Mouse (Mus musculus) neural tube, embryonic 11.5 days (tissue): Measurements from ENCODE around the gene Syt15. TPM values are rescaled to one million over a fixed set of nuclear protein-coding genes. Genes with fewer than 3 reads are reported as not detected.

Experiments used
- ATAC-seq: fragments of 200-750 bp; cut with Nextera tagmentation; 2 replicates; pipeline ENCODE4 v1.8.0; 2017; ENCODE audit warnings: moderate number of reproducible peaks, mild to moderate bottlenecking, moderate TSS enrichment, moderate library complexity; ENCODE audit not compliant: insufficient read depth, low FRiP score, low TSS enrichment
- DNase-seq: peaks from one replicate; pipeline ENCODE4 v3.0.0-alpha.2; 2015; ENCODE audit warnings: low spot score
- H3K27ac ChIP-seq: fragments of 300-500 bp; sonication (generic); 2 replicates; pipeline ENCODE4 v1.5.1; 2014; ENCODE audit warnings: low read depth, mild to moderate bottlenecking, low read length
- H3K27me3 ChIP-seq: fragments of 300-500 bp; sonication (generic); 2 replicates; pipeline ENCODE4 v1.6.1; 2014; ENCODE audit warnings: mild to moderate bottlenecking, low read length, mixed read lengths; ENCODE audit not compliant: control insufficient read depth, insufficient read depth
- H3K36me3 ChIP-seq: fragments of 300-500 bp; sonication (generic); 2 replicates; pipeline ENCODE4 v1.6.1; 2014; ENCODE audit warnings: mild to moderate bottlenecking, low read length, moderate library complexity, mixed read lengths; ENCODE audit not compliant: control insufficient read depth, insufficient read depth
- H3K4me1 ChIP-seq: fragments of 300-500 bp; sonication (generic); 2 replicates; pipeline ENCODE4 v1.6.1; 2014; ENCODE audit warnings: low read length, mixed read lengths; ENCODE audit not compliant: control insufficient read depth, insufficient read depth
- H3K4me2 ChIP-seq: fragments of 300-500 bp; sonication (generic); 2 replicates; pipeline ENCODE4 v1.6.1; 2014; ENCODE audit warnings: low read depth, mild to moderate bottlenecking, moderate library complexity
- H3K4me3 ChIP-seq: fragments of 300-500 bp; sonication (generic); 2 replicates; pipeline ENCODE4 v1.5.1; 2014; ENCODE audit warnings: low read depth, low read length
- H3K9ac ChIP-seq: fragments of 300-500 bp; sonication (generic); 2 replicates; pipeline ENCODE4 v1.6.1; 2014; ENCODE audit warnings: mild to moderate bottlenecking, low read length
- H3K9me3 ChIP-seq: fragments of 300-500 bp; sonication (generic); 2 replicates; pipeline ENCODE4 v1.6.1; 2016; ENCODE audit warnings: low read length; ENCODE audit not compliant: control insufficient read depth
- WGBS: fragments of 180-500 bp; shearing (Covaris S2); extraction: QIAGEN DNeasy Blood & Tissue Kit; methylation state at CpG from one replicate; pipeline ENCODE4 v1.1.7; 2014; 5-methylcytosine and 5-hydroxymethylcytosine counted together
- polyA plus RNA-seq: library from polyadenylated mRNA; unstranded; fragments of >200 nt; fragmentation: Nextera tagmentation; extraction: Ambion mirVana; gene quantifications from 2 replicates; pipeline ENCODE4 v1.2.1, GENCODE M21; 2014

Gene Syt15
- polyA plus RNA-seq, 1 experiment from 2014 or later: 0.12 TPM

- H3K4me1 ChIP-seq: no peaks in the 10 kb centered on the region
- no peaks in the 10 kb centered on the region for H3K36me3 ChIP-seq
- DNase-seq: no peak
- no peak for ATAC-seq
- H3K9me3 ChIP-seq: no peaks in the 10 kb centered on the region
- WGBS: 69% methylated on average over 5 of the region's 5 CpGs
- no peak overlapping the region for H3K4me3 ChIP-seq
- no peak overlapping the region for H3K4me2 ChIP-seq
- H3K9ac ChIP-seq: no peak overlapping the region
- H3K27ac ChIP-seq: no peak overlapping the region
- H3K27me3 ChIP-seq: peaks cover 16% of the 10 kb centered on the region
These were observed 1.0 kb downstream of the Syt15 start for GRCm38 (mm10) chr14:34220426-34220825.

DNA sequence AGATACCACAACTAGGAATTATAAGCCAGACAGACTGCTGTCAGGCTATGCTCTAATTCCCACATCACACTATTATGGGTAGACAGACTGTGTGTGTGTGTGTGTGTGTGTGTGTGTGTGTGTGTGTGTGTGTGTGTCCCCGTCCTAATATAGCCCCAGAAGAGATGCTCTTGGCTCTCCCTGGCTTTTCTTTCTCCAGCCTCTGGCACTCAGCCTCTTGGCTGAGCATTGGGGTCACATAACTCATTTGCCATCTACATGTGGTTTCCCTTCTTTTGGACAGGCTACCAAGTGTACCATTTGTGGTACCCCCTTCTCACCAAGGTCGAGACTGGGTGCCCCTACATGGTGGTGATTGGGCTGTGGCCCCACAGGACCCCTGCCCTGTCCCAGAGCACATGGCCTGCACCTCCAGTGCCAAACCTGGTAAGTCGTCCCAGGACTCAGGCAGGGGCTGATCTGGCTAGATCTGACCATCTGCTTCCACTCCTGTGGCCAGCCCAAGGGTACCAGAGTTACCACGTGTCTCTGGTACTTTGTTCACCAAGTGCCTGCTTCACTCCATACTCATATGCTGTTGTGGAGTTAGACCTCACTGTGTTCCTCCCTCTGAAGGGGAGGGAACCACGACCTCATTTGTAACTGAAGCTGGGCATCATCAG, 2.2 kb downstream of the Syt15 start:
- Histone ChIP-seq H3K4me3 (no peak overlapping the region), H3K9me3 (no peaks in the 10 kb centered on the region), H3K27me3 (peaks cover 16% of the 10 kb centered on the region), H3K36me3 (no peaks in the 10 kb centered on the region), H3K4me2 (no peak overlapping the region), H3K4me1 (no peaks in the 10 kb centered on the region), H3K27ac (no peak overlapping the region), H3K9ac (no peak overlapping the region)
- 69% methylated on average over 5 of the region's 5 CpGs for WGBS
- ATAC-seq: no peak
- DNase-seq: no peak

GRCm38 (mm10) chr14:34223362-34223898, 4.0 kb downstream of the Syt15 start:
- Histone ChIP-seq H3K4me3 (no peak overlapping the region), H3K27me3 (peaks cover 16% of the 10 kb centered on the region), H3K9ac (no peak overlapping the region), H3K4me2 (no peak overlapping the region), H3K4me1 (no peaks in the 10 kb centered on the region), H3K36me3 (no peaks in the 10 kb centered on the region), H3K27ac (no peak overlapping the region), H3K9me3 (no peaks in the 10 kb centered on the region)
- no peak for ATAC-seq
- WGBS: 68% methylated on average over 5 of the region's 5 CpGs
- DNase-seq: no peak

DNA sequence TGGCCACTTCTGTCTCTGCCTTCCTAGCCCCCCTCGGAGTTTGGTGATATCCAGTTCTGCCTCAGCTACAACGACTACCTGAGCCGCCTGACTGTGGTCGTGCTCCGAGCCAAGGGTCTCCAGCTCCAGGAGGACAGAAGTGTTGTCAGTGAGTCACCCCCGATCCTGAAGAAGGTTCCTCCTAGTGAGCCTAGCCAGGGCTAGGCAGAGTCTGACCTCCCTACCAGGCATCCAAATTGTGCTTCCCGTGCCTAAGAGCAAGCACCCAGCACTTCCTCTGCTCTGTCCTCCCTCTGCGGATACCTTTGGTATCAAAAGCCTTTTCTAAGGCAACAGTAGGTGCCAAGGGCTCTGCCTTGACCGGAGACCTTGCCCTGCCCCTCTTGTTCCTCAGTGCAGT, 6.6 kb downstream of the Syt15 start:
- no peaks in the 10 kb centered on the region for H3K36me3 ChIP-seq
- no peak for DNase-seq
- ATAC-seq: no peak
- no peak overlapping the region for H3K4me3 ChIP-seq
- H3K9ac ChIP-seq: no peak overlapping the region
- no peak overlapping the region for H3K4me2 ChIP-seq
- no peaks in the 10 kb centered on the region for H3K4me1 ChIP-seq
- H3K27ac ChIP-seq: no peak overlapping the region
- 89% methylated on average over 9 of the region's 9 CpGs for WGBS
- H3K9me3 ChIP-seq: no peaks in the 10 kb centered on the region
- no peaks in the 10 kb centered on the region for H3K27me3 ChIP-seq

DNA sequence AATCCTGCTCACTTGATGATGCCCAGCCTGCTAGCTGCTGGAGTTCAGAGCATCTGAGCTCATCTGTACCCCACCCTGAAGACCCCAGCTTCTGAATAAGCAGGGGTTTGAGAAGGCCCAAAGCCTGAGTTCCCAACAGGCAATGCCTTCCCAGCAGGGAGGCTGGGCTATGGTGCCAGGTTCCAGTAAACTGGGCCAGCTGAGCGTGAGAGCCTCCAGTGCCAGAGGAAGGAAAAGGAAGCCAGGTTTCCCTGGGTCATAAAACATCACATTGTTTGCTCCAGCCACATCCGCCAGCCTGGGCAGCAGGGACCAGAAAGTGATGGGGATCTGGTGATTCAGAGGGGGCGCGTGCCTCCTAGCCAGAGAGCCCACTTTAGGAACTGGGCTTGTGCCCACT, 7.2 kb downstream of the Syt15 start:
- no peaks in the 10 kb centered on the region for H3K27me3 ChIP-seq
- H3K4me1 ChIP-seq: no peaks in the 10 kb centered on the region
- WGBS: 72% methylated on average over 4 of the region's 4 CpGs
- no peak overlapping the region for H3K4me3 ChIP-seq
- no peak overlapping the region for H3K4me2 ChIP-seq
- no peaks in the 10 kb centered on the region for H3K36me3 ChIP-seq
- H3K9ac ChIP-seq: no peak overlapping the region
- no peak overlapping the region for H3K27ac ChIP-seq
- no peaks in the 10 kb centered on the region for H3K9me3 ChIP-seq
- DNase-seq (no peak), ATAC-seq (no peak)

GRCm38 (mm10) chr14:34227981-34228380, 8.6 kb downstream of the Syt15 start:
- no peak for ATAC-seq

GRCm38 (mm10) chr14:34228830-34229506, 9.6 kb downstream of the Syt15 start:
- no peak for ATAC-seq
- H3K4me2 ChIP-seq: no peak overlapping the region
- no peaks in the 10 kb centered on the region for H3K36me3 ChIP-seq
- H3K9me3 ChIP-seq: no peaks in the 10 kb centered on the region
- H3K4me1 ChIP-seq: no peaks in the 10 kb centered on the region
- H3K27me3 ChIP-seq: no peaks in the 10 kb centered on the region
- no peak overlapping the region for H3K4me3 ChIP-seq
- DNase-seq: no peak
- H3K9ac ChIP-seq: no peak overlapping the region
- H3K27ac ChIP-seq: no peak overlapping the region
- WGBS: 90% methylated on average over 10 of the region's 10 CpGs

More at GRCm38 (mm10) chr14:34227981-34228380, 8.6 kb downstream of the Syt15 start:
- Histone ChIP-seq H3K4me1 (no peaks in the 10 kb centered on the region), H3K27ac (no peak overlapping the region), H3K9me3 (no peaks in the 10 kb centered on the region), H3K36me3 (no peaks in the 10 kb centered on the region), H3K4me2 (no peak overlapping the region), H3K4me3 (no peak overlapping the region), H3K9ac (no peak overlapping the region), H3K27me3 (no peaks in the 10 kb centered on the region)
- WGBS: 82% methylated on average over 12 of the region's 12 CpGs
- no peak for DNase-seq

DNA sequence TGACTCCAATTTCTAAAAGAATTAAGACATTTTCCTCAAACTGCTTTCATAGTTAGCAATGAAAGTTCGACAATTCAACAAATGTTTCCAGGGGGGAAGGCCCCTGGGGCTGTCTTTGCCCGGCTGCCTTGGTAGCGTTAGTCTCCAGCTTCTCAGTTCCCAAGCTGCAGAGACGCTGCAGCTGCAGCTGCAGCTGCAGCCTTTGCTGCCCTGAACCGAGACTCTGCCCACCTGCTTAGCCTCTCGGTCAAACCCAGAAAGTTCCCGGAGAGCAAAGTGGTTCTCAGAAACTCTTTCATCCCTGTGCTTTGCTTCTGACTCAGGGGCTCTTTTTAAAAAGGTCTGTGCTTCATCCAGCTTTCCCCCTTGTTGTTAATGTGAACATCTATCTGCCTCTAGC, 12.9 kb downstream of the Syt15 start:
- Histone ChIP-seq H3K9ac (no peak overlapping the region), H3K27me3 (no peaks in the 10 kb centered on the region), H3K4me3 (no peak overlapping the region), H3K4me2 (no peak overlapping the region), H3K9me3 (no peaks in the 10 kb centered on the region), H3K36me3 (no peaks in the 10 kb centered on the region), H3K4me1 (no peaks in the 10 kb centered on the region), H3K27ac (no peak overlapping the region)
- DNase-seq: no peak
- ATAC-seq: no peak
- WGBS: 66% methylated on average over 7 of the region's 7 CpGs
